Mouse (Mus musculus) thymus, adult 2 months (tissue): ENCODE measurements at regions not wholly inside any gene's neighbourhood (a gene's known extent, or its start where the extent isn't known, plus 50 kb on each side); places are given as distances from the start of the nearest gene placed in this dataset.

ENCODE experiments used
- CTCF ChIP-seq: fragments of 200-500 bp; IDR thresholded peaks from 2 replicates; pipeline ENCODE4 v1.5.1; 2012; ENCODE audit warnings: mild to moderate bottlenecking, control low read depth, low read length, moderate library complexity, borderline replicate concordance; ENCODE audit not compliant: control insufficient read depth, poor library complexity, insufficient read depth; ENCODE audit errors: extremely low read depth
- POLR2A ChIP-seq: fragments of 200-500 bp; IDR thresholded peaks from 2 replicates; pipeline ENCODE4 v1.6.1; 2012; ENCODE audit warnings: mild to moderate bottlenecking, low read length, control low read depth, moderate library complexity; ENCODE audit not compliant: control insufficient read depth, poor library complexity, insufficient read depth; ENCODE audit errors: extremely low read depth

- TF ChIP-seq CTCF, result no peak
- no peak for TF ChIP-seq POLR2A
These were observed 280.2 kb upstream of the Camk1g start for GRCm38 (mm10) chr1:193650275-193650674.
